Mouse (Mus musculus): ENCODE measurements around the gene Hsd3b1. TPM values are rescaled to one million over a fixed set of nuclear protein-coding genes. Genes with fewer than 3 reads are reported as not detected.

The Hsd3b1 gene
- polyA plus RNA-seq, 1 experiment from 2014 or later: not detected

GRCm38 (mm10) chr3:98862800-98863199, 3.2 kb upstream of the Hsd3b1 start:
- Histone ChIP-seq H3K4me2 (ENCODE audit: low read depth, low read length) (no peak overlapping the region), H3K27me3 (ENCODE audit: control insufficient read depth, insufficient read depth, low read depth, low read length) (no peaks in the 10 kb centered on the region), H3K9ac (ENCODE audit: low read length) (no peak overlapping the region), H3K36me3 (ENCODE audit: control insufficient read depth, insufficient read depth, low read length) (no peaks in the 10 kb centered on the region), H3K9me3 (ENCODE audit: control insufficient read depth, low read length) (no peaks in the 10 kb centered on the region), H3K4me1 (replicated peaks; ENCODE audit: control insufficient read depth, insufficient read depth, low read length) (no peaks in the 10 kb centered on the region), H3K4me3 (ENCODE audit: low read length) (no peak overlapping the region), H3K27ac (ENCODE audit: low read length) (no peak overlapping the region)
- 90% methylated on average over 1 of the region's 1 CpGs for WGBS
- ATAC-seq (ENCODE audit: low read depth): no peak

GRCm38 (mm10) chr3:98858051-98858450, 1.5 kb downstream of the Hsd3b1 start:
- Histone ChIP-seq H3K9ac (ENCODE audit: low read length) (no peak overlapping the region), H3K27ac (ENCODE audit: low read length) (no peak overlapping the region), H3K9me3 (ENCODE audit: control insufficient read depth, low read length) (no peaks in the 10 kb centered on the region), H3K4me2 (ENCODE audit: low read depth, low read length) (no peak overlapping the region), H3K36me3 (ENCODE audit: control insufficient read depth, insufficient read depth, low read length) (no peaks in the 10 kb centered on the region), H3K4me1 (replicated peaks; ENCODE audit: control insufficient read depth, insufficient read depth, low read length) (no peaks in the 10 kb centered on the region), H3K27me3 (ENCODE audit: control insufficient read depth, insufficient read depth, low read depth, low read length) (no peaks in the 10 kb centered on the region), H3K4me3 (ENCODE audit: low read length) (no peak overlapping the region)
- ATAC-seq (ENCODE audit: low read depth): no peak
- WGBS: 53% methylated on average over 2 of the region's 2 CpGs

- Histone ChIP-seq H3K9ac (ENCODE audit: low read length) (no peak overlapping the region), H3K36me3 (ENCODE audit: control insufficient read depth, insufficient read depth, low read length) (no peaks in the 10 kb centered on the region), H3K9me3 (ENCODE audit: control insufficient read depth, low read length) (no peaks in the 10 kb centered on the region), H3K27me3 (ENCODE audit: control insufficient read depth, insufficient read depth, low read depth, low read length) (no peaks in the 10 kb centered on the region), H3K4me1 (replicated peaks; ENCODE audit: control insufficient read depth, insufficient read depth, low read length) (no peaks in the 10 kb centered on the region), H3K4me2 (ENCODE audit: low read depth, low read length) (no peak overlapping the region), H3K4me3 (ENCODE audit: low read length) (no peak overlapping the region), H3K27ac (ENCODE audit: low read length) (no peak overlapping the region)
- ATAC-seq (ENCODE audit: low read depth): no peak
- WGBS: 27% methylated on average over 1 of the region's 1 CpGs
Observed at GRCm38 (mm10) chr3:98856892-98857291, 2.7 kb downstream of the Hsd3b1 start.

- no peak for ATAC-seq (ENCODE audit: low read depth)
- Histone ChIP-seq H3K27me3 (ENCODE audit: control insufficient read depth, insufficient read depth, low read depth, low read length) (no peaks in the 10 kb centered on the region), H3K4me1 (replicated peaks; ENCODE audit: control insufficient read depth, insufficient read depth, low read length) (no peaks in the 10 kb centered on the region), H3K4me2 (ENCODE audit: low read depth, low read length) (no peak overlapping the region), H3K9me3 (ENCODE audit: control insufficient read depth, low read length) (no peaks in the 10 kb centered on the region), H3K27ac (ENCODE audit: low read length) (no peak overlapping the region), H3K36me3 (ENCODE audit: control insufficient read depth, insufficient read depth, low read length) (no peaks in the 10 kb centered on the region), H3K4me3 (ENCODE audit: low read length) (no peak overlapping the region), H3K9ac (ENCODE audit: low read length) (no peak overlapping the region)
- WGBS: 54% methylated on average over 3 of the region's 3 CpGs
Observed at GRCm38 (mm10) chr3:98855160-98855559, 4.4 kb downstream of the Hsd3b1 start.

- Histone ChIP-seq H3K4me3 (ENCODE audit: low read length) (no peak overlapping the region), H3K9ac (ENCODE audit: low read length) (no peak overlapping the region), H3K36me3 (ENCODE audit: control insufficient read depth, insufficient read depth, low read length) (no peaks in the 10 kb centered on the region), H3K9me3 (ENCODE audit: control insufficient read depth, low read length) (no peaks in the 10 kb centered on the region), H3K4me2 (ENCODE audit: low read depth, low read length) (no peak overlapping the region), H3K4me1 (replicated peaks; ENCODE audit: control insufficient read depth, insufficient read depth, low read length) (no peaks in the 10 kb centered on the region), H3K27me3 (ENCODE audit: control insufficient read depth, insufficient read depth, low read depth, low read length) (no peaks in the 10 kb centered on the region), H3K27ac (ENCODE audit: low read length) (no peak overlapping the region)
- no peak for ATAC-seq (ENCODE audit: low read depth)
- 8% methylated on average over 1 of the region's 1 CpGs for WGBS
Observed at GRCm38 (mm10) chr3:98853685-98854084, 5.9 kb downstream of the Hsd3b1 start.

GRCm38 (mm10) chr3:98853051-98853450, 6.5 kb downstream of the Hsd3b1 start:
- no peak overlapping the region for H3K4me3 ChIP-seq (ENCODE audit: low read length)
- no peak for ATAC-seq (ENCODE audit: low read depth)
- H3K27me3 ChIP-seq (ENCODE audit: control insufficient read depth, insufficient read depth, low read depth, low read length): no peaks in the 10 kb centered on the region
- no peak overlapping the region for H3K4me2 ChIP-seq (ENCODE audit: low read depth, low read length)
- H3K9ac ChIP-seq (ENCODE audit: low read length): no peak overlapping the region
- no peaks in the 10 kb centered on the region for H3K36me3 ChIP-seq (ENCODE audit: control insufficient read depth, insufficient read depth, low read length)
- no peaks in the 10 kb centered on the region for H3K4me1 ChIP-seq (replicated peaks; ENCODE audit: control insufficient read depth, insufficient read depth, low read length)
- no peaks in the 10 kb centered on the region for H3K9me3 ChIP-seq (ENCODE audit: control insufficient read depth, low read length)
- H3K27ac ChIP-seq (ENCODE audit: low read length): no peak overlapping the region
- 90% methylated on average over 3 of the region's 3 CpGs for WGBS

- no peaks in the 10 kb centered on the region for H3K9me3 ChIP-seq (ENCODE audit: control insufficient read depth, low read length)
- 76% methylated on average over 6 of the region's 6 CpGs for WGBS
- no peak for ATAC-seq (ENCODE audit: low read depth)
- no peaks in the 10 kb centered on the region for H3K36me3 ChIP-seq (ENCODE audit: control insufficient read depth, insufficient read depth, low read length)
- H3K27ac ChIP-seq (ENCODE audit: low read length): no peak overlapping the region
- no peak overlapping the region for H3K4me3 ChIP-seq (ENCODE audit: low read length)
- H3K4me1 ChIP-seq (replicated peaks; ENCODE audit: control insufficient read depth, insufficient read depth, low read length): no peaks in the 10 kb centered on the region
- no peaks in the 10 kb centered on the region for H3K27me3 ChIP-seq (ENCODE audit: control insufficient read depth, insufficient read depth, low read depth, low read length)
- no peak overlapping the region for H3K9ac ChIP-seq (ENCODE audit: low read length)
- H3K4me2 ChIP-seq (ENCODE audit: low read depth, low read length): no peak overlapping the region
Observed at GRCm38 (mm10) chr3:98852631-98853030, 7.0 kb downstream of the Hsd3b1 start.

- 62% methylated on average over 2 of the region's 2 CpGs for WGBS
- H3K4me2 ChIP-seq (ENCODE audit: low read depth, low read length): no peak overlapping the region
- H3K4me1 ChIP-seq (replicated peaks; ENCODE audit: control insufficient read depth, insufficient read depth, low read length): no peaks in the 10 kb centered on the region
- no peaks in the 10 kb centered on the region for H3K27me3 ChIP-seq (ENCODE audit: control insufficient read depth, insufficient read depth, low read depth, low read length)
- no peak overlapping the region for H3K27ac ChIP-seq (ENCODE audit: low read length)
- no peak for ATAC-seq (ENCODE audit: low read depth)
- H3K9ac ChIP-seq (ENCODE audit: low read length): no peak overlapping the region
- no peaks in the 10 kb centered on the region for H3K36me3 ChIP-seq (ENCODE audit: control insufficient read depth, insufficient read depth, low read length)
- no peaks in the 10 kb centered on the region for H3K9me3 ChIP-seq (ENCODE audit: control insufficient read depth, low read length)
- H3K4me3 ChIP-seq (ENCODE audit: low read length): no peak overlapping the region
Observed at GRCm38 (mm10) chr3:98851853-98852252, 7.7 kb downstream of the Hsd3b1 start.

GRCm38 (mm10) chr3:98850262-98850661, 9.3 kb downstream of the Hsd3b1 start:
- H3K4me3 ChIP-seq (ENCODE audit: low read length): no peak overlapping the region
- no peak for ATAC-seq (ENCODE audit: low read depth)
- H3K9me3 ChIP-seq (ENCODE audit: control insufficient read depth, low read length): no peaks in the 10 kb centered on the region
- H3K27ac ChIP-seq (ENCODE audit: low read length): no peak overlapping the region
- WGBS: 72% methylated on average over 5 of the region's 5 CpGs
- H3K9ac ChIP-seq (ENCODE audit: low read length): no peak overlapping the region
- H3K36me3 ChIP-seq (ENCODE audit: control insufficient read depth, insufficient read depth, low read length): no peaks in the 10 kb centered on the region
- no peaks in the 10 kb centered on the region for H3K27me3 ChIP-seq (ENCODE audit: control insufficient read depth, insufficient read depth, low read depth, low read length)
- H3K4me2 ChIP-seq (ENCODE audit: low read depth, low read length): no peak overlapping the region
- H3K4me1 ChIP-seq (replicated peaks; ENCODE audit: control insufficient read depth, insufficient read depth, low read length): no peaks in the 10 kb centered on the region

- WGBS: 90% methylated on average over 1 of the region's 1 CpGs
- no peaks in the 10 kb centered on the region for H3K9me3 ChIP-seq (ENCODE audit: control insufficient read depth, low read length)
- H3K4me2 ChIP-seq (ENCODE audit: low read depth, low read length): no peak overlapping the region
- no peak overlapping the region for H3K9ac ChIP-seq (ENCODE audit: low read length)
- no peaks in the 10 kb centered on the region for H3K27me3 ChIP-seq (ENCODE audit: control insufficient read depth, insufficient read depth, low read depth, low read length)
- ATAC-seq (ENCODE audit: low read depth): no peak
- H3K27ac ChIP-seq (ENCODE audit: low read length): no peak overlapping the region
- H3K4me1 ChIP-seq (replicated peaks; ENCODE audit: control insufficient read depth, insufficient read depth, low read length): no peaks in the 10 kb centered on the region
- no peak overlapping the region for H3K4me3 ChIP-seq (ENCODE audit: low read length)
- H3K36me3 ChIP-seq (ENCODE audit: control insufficient read depth, insufficient read depth, low read length): no peaks in the 10 kb centered on the region
Observed at GRCm38 (mm10) chr3:98848898-98849297, 10.7 kb downstream of the Hsd3b1 start.
